7 mouse cellular contexts compared by ENCODE assay signal in the genomic region with DNA sequence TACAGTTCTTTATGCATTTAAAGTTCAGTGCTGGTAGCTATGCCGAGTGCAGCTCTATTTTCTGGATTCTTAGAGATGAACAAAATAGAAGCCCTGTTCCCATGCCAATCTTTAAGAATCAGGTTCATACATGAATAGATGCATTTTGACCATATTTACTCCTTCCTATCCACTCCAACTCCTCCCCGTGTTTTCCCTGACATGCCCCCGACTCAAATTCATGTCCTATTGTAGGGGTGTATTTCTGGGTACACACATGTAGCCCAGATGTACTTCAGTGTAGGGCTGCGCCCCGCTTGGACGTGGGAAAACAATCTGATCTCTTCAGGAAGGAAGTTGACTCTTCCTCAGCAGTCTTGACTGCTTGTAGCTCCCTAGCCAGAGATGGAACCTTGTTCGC. TPM values are rescaled to one million over a fixed set of nuclear protein-coding genes. Genes with fewer than 3 reads are reported as not detected.
DNase-seq lines count a peak whose midpoint lies in the region; ATAC-seq and TF ChIP-seq lines count a peak whose summit lies in the region.

No protein-coding gene starts in this region.

- TF ChIP-seq CTCF in testis, adult 2 months (IDR thresholded peaks at IDR 0.05; ENCODE audit: control insufficient read depth, insufficient read depth, insufficient replicate concordance, low read depth, low read length): no peak

- H3K36me3 ChIP-seq in testis, adult 2 months (ENCODE audit: control insufficient read depth, insufficient read depth, low read length): no peaks in the 10 kb centered on the region
- H3K36me3 ChIP-seq in midbrain, embryonic 15.5 days (replicated peaks): no peaks in the 10 kb centered on the region

- peak overlapping the region; percentile 47 for H3K9ac ChIP-seq in midbrain, embryonic 15.5 days

- no peaks in the 10 kb centered on the region for H3K27me3 ChIP-seq in testis, adult 2 months (ENCODE audit: control insufficient read depth, insufficient read depth, low read length)
- no peaks in the 10 kb centered on the region for H3K27me3 ChIP-seq in midbrain, embryonic 15.5 days (replicated peaks)

- H3K4me2 ChIP-seq in midbrain, embryonic 15.5 days: peak overlapping the region; percentile 55

- peak overlapping the region; percentile 61; the same call in 1 of the 2 replicates for H3K27ac ChIP-seq in testis, adult 2 months (ENCODE audit: control insufficient read depth, insufficient read depth, low read depth, low read length)
- H3K27ac ChIP-seq in midbrain, embryonic 15.5 days: peak overlapping the region; percentile 99

- H3K9me3 ChIP-seq in midbrain, embryonic 15.5 days: no peaks in the 10 kb centered on the region

- DNase-seq in testis, postnatal 14 days (ENCODE audit: low spot score): no peak
- DNase-seq in cerebellum, postnatal 10 days: peak; percentile 32 to 43
- DNase-seq in kidney, postnatal 4 days: peak; percentile 6 to 34
- DNase-seq in frontal cortex, postnatal 25 days (ENCODE audit: low spot score in 2 of 2): no peak

- peak overlapping the region; percentile 93 for H3K4me3 ChIP-seq in testis, adult 2 months (ENCODE audit: control insufficient read depth, low read depth, low read length)
- H3K4me3 ChIP-seq in midbrain, embryonic 15.5 days: peak overlapping the region; percentile 98

- H3K4me1 ChIP-seq in testis, adult 2 months (ENCODE audit: control insufficient read depth, insufficient read depth, low read length): peaks cover 3% of the 10 kb centered on the region
- H3K4me1 ChIP-seq in midbrain, embryonic 15.5 days: peaks cover 22% of the 10 kb centered on the region

- WGBS in midbrain, embryonic 15.5 days: 17% methylated on average over 7 of the region's 7 CpGs

- ATAC-seq in granulocyte monocyte progenitor cell, adult 5-6 weeks (replicated peaks; ENCODE audit: poor library complexity, severe bottlenecking): peak; percentile 13
- peak; percentile 46 for ATAC-seq in midbrain, embryonic 15.5 days (replicated peaks)

- TF ChIP-seq POLR2A in testis, adult 2 months (IDR thresholded peaks at IDR 0.05; ENCODE audit: control insufficient read depth, low read depth, low read length): no peak

RNA-seq across cellular contexts. Expression of a gene that starts 0.5 kb away (rescaled TPM):
- 12.8 and 16.8 TPM in 2 replicates for polyA plus RNA-seq in testis, adult 2 months (2012; rRNA removed)
- total RNA-seq in granulocyte monocyte progenitor cell, adult 5-6 weeks (2014; fragmentation: Nextera tagmentation): 38.4 and 61.3 TPM in 2 replicates
- total RNA-seq in granulocyte monocyte progenitor cell, adult 5-6 weeks (2017): 45.6 and 46.4 TPM in 2 replicates
- polyA plus RNA-seq in midbrain, embryonic 15.5 days (2015; fragmentation: Nextera tagmentation; extraction: Ambion mirVana): 60.6 and 63.5 TPM in 2 replicates

Comparison
In these comparisons a context has a peak if more than half of its experiments do, and no peak if none do; other contexts are left out.
1. DNase-seq: peak in cerebellum, postnatal 10 days (2 of 2) and kidney, postnatal 4 days (2 of 2); none in testis, postnatal 14 days (single experiment) and frontal cortex, postnatal 25 days (0 of 2).